Comparison of ENCODE assay signal across 9 mouse cellular contexts in genomic region chr2:174018002-174018401, GRCm38 (mm10). TPM values are rescaled to one million over a fixed set of nuclear protein-coding genes. Genes with fewer than 3 reads are reported as not detected.
DNase-seq lines count a peak whose midpoint lies in the region; ATAC-seq and TF ChIP-seq lines count a peak whose summit lies in the region.
"Had no signal": no experiment of that assay in that cellular context is flagged by ENCODE, and none has a peak within 500 bp of the region (broad histone marks: within the 10 kb centered on the region; RNA-seq: fewer than 3 reads in every experiment).

No protein-coding gene starts in this region.

- no peak for TF ChIP-seq EP300 in liver, postnatal 0 days (IDR thresholded peaks at IDR 0.05; ENCODE audit: low read depth)

- H3K9me3 ChIP-seq in midbrain, embryonic 11.5 days (ENCODE audit: control insufficient read depth, low read length) = no peaks in the 10 kb centered on the region
- H3K9me3 ChIP-seq in midbrain, embryonic 15.5 days = no peaks in the 10 kb centered on the region
- no peaks in the 10 kb centered on the region for H3K9me3 ChIP-seq in heart, embryonic 14.5 days (ENCODE audit: control insufficient read depth, low read length)
- no peaks in the 10 kb centered on the region for H3K9me3 ChIP-seq in liver, postnatal 0 days (ENCODE audit: low read length)
- H3K9me3 ChIP-seq: embryonic facial prominence, embryonic 15.5 days had no signal

- TF ChIP-seq CTCF in liver, postnatal 0 days (IDR thresholded peaks at IDR 0.05; ENCODE audit: low read depth) = no peak

- H3K4me3 ChIP-seq in midbrain, embryonic 11.5 days (ENCODE audit: low read depth, low read length) = no peak overlapping the region
- no peak overlapping the region for H3K4me3 ChIP-seq in midbrain, embryonic 15.5 days
- H3K4me3 ChIP-seq in heart, embryonic 14.5 days (ENCODE audit: control insufficient read depth in 1 of 2, insufficient read depth in 1 of 2, low read depth in 1 of 2, low read length in 2 of 2) = no peak overlapping the region
- H3K4me3 ChIP-seq in liver, postnatal 0 days (ENCODE audit: low read depth, low read length) = no peak overlapping the region
- H3K4me3 ChIP-seq: embryonic facial prominence, embryonic 15.5 days had no signal

- H3K4me2 ChIP-seq in midbrain, embryonic 11.5 days = no peak overlapping the region
- no peak overlapping the region for H3K4me2 ChIP-seq in midbrain, embryonic 15.5 days
- H3K4me2 ChIP-seq in heart, embryonic 14.5 days (ENCODE audit: low read length) = no peak overlapping the region
- H3K4me2 ChIP-seq in liver, postnatal 0 days (ENCODE audit: low read depth, low read length) = peak overlapping the region; percentile 24; the same call in 1 of the 2 replicates
- H3K4me2 ChIP-seq: embryonic facial prominence, embryonic 15.5 days had no signal

- no peak for ATAC-seq in midbrain, embryonic 11.5 days (ENCODE audit: low FRiP score)
- ATAC-seq in midbrain, embryonic 15.5 days (replicated peaks) = no peak
- peak; percentile 26; the same call in 1 of the 2 replicates for ATAC-seq in heart, embryonic 14.5 days (ENCODE audit: insufficient number of reproducible peaks, insufficient read depth, low FRiP score, low read depth)
- ATAC-seq in liver, postnatal 0 days = peak; percentile 69

- no peaks in the 10 kb centered on the region for H3K4me1 ChIP-seq in midbrain, embryonic 11.5 days (ENCODE audit: control insufficient read depth, insufficient read depth, low read length)
- peaks cover 5% of the 10 kb centered on the region; the same call in 1 of the 2 replicates for H3K4me1 ChIP-seq in midbrain, embryonic 15.5 days
- H3K4me1 ChIP-seq in heart, embryonic 14.5 days (ENCODE audit: control insufficient read depth in 2 of 2, insufficient read depth in 2 of 2, low read length in 2 of 2) = peaks cover 0 to 2% of the 10 kb centered on the region in 2 experiments; a peak in 1 of 4 replicates
- H3K4me1 ChIP-seq in liver, postnatal 0 days (ENCODE audit: insufficient read depth) = peaks cover 11% of the 10 kb centered on the region

- DNase-seq in midbrain, embryonic 11.5 days (ENCODE audit: low spot score, missing footprints) = peak; percentile 65
- peak; percentile 25 for DNase-seq in liver, postnatal 0 days
- peak; percentile 40 for DNase-seq in thymus, postnatal 14 days
- DNase-seq in ovary, adult 18-20 months (ENCODE audit: low spot score) = no peak
- DNase-seq in right cerebral cortex, postnatal 4 days = no peak
- DNase-seq: kidney, adult 8-10 months had no signal

- H3K9ac ChIP-seq in midbrain, embryonic 11.5 days (ENCODE audit: low read length) = no peak overlapping the region
- H3K9ac ChIP-seq in midbrain, embryonic 15.5 days = no peak overlapping the region
- H3K9ac ChIP-seq in heart, embryonic 14.5 days (ENCODE audit: low read length) = no peak overlapping the region
- no peak overlapping the region for H3K9ac ChIP-seq in liver, postnatal 0 days (replicated peaks)
- H3K9ac ChIP-seq: embryonic facial prominence, embryonic 15.5 days had no signal

- no peaks in the 10 kb centered on the region for H3K36me3 ChIP-seq in midbrain, embryonic 11.5 days (ENCODE audit: control insufficient read depth, insufficient read depth, low read length)
- no peaks in the 10 kb centered on the region for H3K36me3 ChIP-seq in midbrain, embryonic 15.5 days (replicated peaks)
- H3K36me3 ChIP-seq in heart, embryonic 14.5 days (ENCODE audit: control insufficient read depth, insufficient read depth, low read length) = no peaks in the 10 kb centered on the region
- no peaks in the 10 kb centered on the region for H3K36me3 ChIP-seq in liver, postnatal 0 days (replicated peaks; ENCODE audit: insufficient read depth, low read length)
- H3K36me3 ChIP-seq: embryonic facial prominence, embryonic 15.5 days had no signal

- no peaks in the 10 kb centered on the region for H3K27me3 ChIP-seq in midbrain, embryonic 11.5 days (ENCODE audit: control insufficient read depth, insufficient read depth, low read length)
- no peaks in the 10 kb centered on the region for H3K27me3 ChIP-seq in midbrain, embryonic 15.5 days (replicated peaks)
- H3K27me3 ChIP-seq in heart, embryonic 14.5 days (ENCODE audit: control insufficient read depth, insufficient read depth, low read length) = no peaks in the 10 kb centered on the region
- no peaks in the 10 kb centered on the region for H3K27me3 ChIP-seq in liver, postnatal 0 days (ENCODE audit: insufficient read depth, low read length)
- H3K27me3 ChIP-seq: embryonic facial prominence, embryonic 15.5 days had no signal

- WGBS in midbrain, embryonic 11.5 days = 79% methylated on average over 7 of the region's 7 CpGs
- 83% methylated on average over 7 of the region's 7 CpGs for WGBS in midbrain, embryonic 15.5 days
- 51% methylated on average over 7 of the region's 7 CpGs for WGBS in heart, embryonic 14.5 days
- 30% methylated on average over 7 of the region's 7 CpGs for WGBS in liver, postnatal 0 days (ENCODE audit: insufficient replicate concordance)

- H3K27ac ChIP-seq in midbrain, embryonic 11.5 days (ENCODE audit: low read depth, low read length) = no peak overlapping the region
- no peak overlapping the region for H3K27ac ChIP-seq in midbrain, embryonic 15.5 days
- no peak overlapping the region for H3K27ac ChIP-seq in heart, embryonic 14.5 days (replicated peaks in 1 of 2; ENCODE audit: control insufficient read depth in 1 of 2, insufficient read depth in 1 of 2, low read depth in 2 of 2, low read length in 2 of 2)
- peak overlapping the region; percentile 44 for H3K27ac ChIP-seq in liver, postnatal 0 days (ENCODE audit: low read depth)
- H3K27ac ChIP-seq: embryonic facial prominence, embryonic 15.5 days had no signal

RNA-seq across cellular contexts. Expression of gene Stx16, which starts 58.1 kb away (rescaled TPM):
- 8.1 and 9.3 TPM in 2 replicates for polyA plus RNA-seq in midbrain, embryonic 11.5 days (2014; fragmentation: Nextera tagmentation; extraction: Ambion mirVana)
- polyA plus RNA-seq in midbrain, embryonic 15.5 days (2015; fragmentation: Nextera tagmentation; extraction: Ambion mirVana) = 15.2 and 16.7 TPM in 2 replicates
- 6.9 and 7.9 TPM in 2 replicates for polyA plus RNA-seq in heart, embryonic 14.5 days (2014; fragmentation: Nextera tagmentation; extraction: Ambion mirVana)
- polyA plus RNA-seq in liver, postnatal 0 days (2015; fragmentation: Nextera tagmentation; extraction: Ambion mirVana) = 2.4 and 2.9 TPM in 2 replicates

Comparison
In these comparisons a context has a peak if more than half of its experiments do, and no peak if none do; other contexts are left out.
1. ATAC-seq: peak in heart, embryonic 14.5 days (single experiment) and liver, postnatal 0 days (single experiment); none in midbrain, embryonic 11.5 days (single experiment) and midbrain, embryonic 15.5 days (single experiment).
2. DNase-seq: peak in midbrain, embryonic 11.5 days (single experiment), liver, postnatal 0 days (single experiment) and thymus, postnatal 14 days (single experiment); none in ovary, adult 18-20 months (single experiment) and right cerebral cortex, postnatal 4 days (single experiment).